Mouse (Mus musculus) hindbrain, postnatal 0 days (tissue): ENCODE results near the gene Cirbp. TPM values are rescaled to one million over a fixed set of nuclear protein-coding genes. Genes with fewer than 3 reads are reported as not detected.
A peak's percentile ranks its signal among the peaks of the same experiment; 100 is the strongest.

Experiments used
- ATAC-seq: fragments of 200-750 bp; cut with Nextera tagmentation; 2 replicates; pipeline ENCODE4 v1.8.0; 2017; ENCODE audit warnings: mild to moderate bottlenecking, moderate TSS enrichment, moderate library complexity
- DNase-seq: peaks from one replicate; pipeline ENCODE4 v3.0.0-alpha.2; 2015; ENCODE audit warnings: low spot score
- H3K27ac ChIP-seq: fragments of 300-500 bp; sonication (generic); 2 replicates; pipeline ENCODE4 v1.5.1; 2014; ENCODE audit warnings: mild to moderate bottlenecking
- H3K27me3 ChIP-seq: fragments of 300-500 bp; sonication (generic); 2 replicates; pipeline ENCODE4 v1.6.1; 2014; ENCODE audit warnings: low read length, mixed read lengths; ENCODE audit not compliant: insufficient read depth
- H3K36me3 ChIP-seq: fragments of 300-500 bp; sonication (generic); 2 replicates; pipeline ENCODE4 v1.6.1; 2014; ENCODE audit warnings: low read length, mixed read lengths; ENCODE audit not compliant: insufficient read depth
- H3K4me1 ChIP-seq: fragments of 300-500 bp; sonication (generic); 2 replicates; pipeline ENCODE4 v1.6.1; 2014; ENCODE audit warnings: antibody characterized with exemption, low read length, mixed read lengths; ENCODE audit not compliant: insufficient read depth
- H3K4me2 ChIP-seq: fragments of 300-500 bp; sonication (generic); 2 replicates; pipeline ENCODE4 v1.6.1; 2014; ENCODE audit warnings: low read depth, mild to moderate bottlenecking, low read length, moderate library complexity, mixed read lengths
- H3K4me3 ChIP-seq: fragments of 300-500 bp; sonication (generic); 2 replicates; pipeline ENCODE4 v1.5.1; 2014; ENCODE audit warnings: low read length
- H3K9ac ChIP-seq: fragments of 300-500 bp; sonication (generic); replicated peaks from 2 replicates; pipeline ENCODE4 v1.6.1; 2014; ENCODE audit warnings: mild to moderate bottlenecking, low read length, moderate library complexity, mixed read lengths
- H3K9me3 ChIP-seq: fragments of 300-500 bp; sonication (generic); 2 replicates; pipeline ENCODE4 v1.6.1; 2016; ENCODE audit warnings: low read length, mixed read lengths
- CTCF ChIP-seq: IDR thresholded peaks from 2 replicates; pipeline ENCODE4 v1.5.1; 2016; ENCODE audit warnings: antibody characterized with exemption, control low read depth, low read depth
- WGBS: fragments of 180-500 bp; shearing (Covaris S2); extraction: QIAGEN DNeasy Blood & Tissue Kit; methylation state at CpG from one replicate; pipeline ENCODE4 v1.1.7; 2014; 5-methylcytosine and 5-hydroxymethylcytosine counted together
- polyA plus RNA-seq: library from polyadenylated mRNA; unstranded; fragments of >200 nt; fragmentation: Nextera tagmentation; extraction: Ambion mirVana; gene quantifications from 2 replicates; pipeline ENCODE4 v1.2.1, GENCODE M21; 2015
- total RNA-seq: library from RNA; depleted of rRNA; stranded (reverse); fragments of >200 nt; gene quantifications from 2 replicates; pipeline ENCODE4 v1.2.3, GENCODE M21; 2014

Gene Cirbp
- total and polyA plus RNA-seq, 2 experiments from 2014 or later, result 257 to 730 TPM

GRCm38 (mm10) chr10:80171760-80172526 is 6.2 kb downstream of the Cirbp start:
- ATAC-seq (no peak), DNase-seq (no peak)
- TF ChIP-seq CTCF, result no peak
- Histone ChIP-seq H3K27me3 (no peaks in the 10 kb centered on the region), H3K4me2 (no peak overlapping the region), H3K36me3 (peaks cover 20% of the 10 kb centered on the region; the same call in 1 of the 2 replicates), H3K27ac (peak overlapping the region; percentile 81), H3K4me3 (no peak overlapping the region), H3K9ac (peak overlapping the region; percentile 43; the same call in 1 of the 2 replicates), H3K9me3 (no peaks in the 10 kb centered on the region), H3K4me1 (peaks cover 4% of the 10 kb centered on the region)
- WGBS, result 77% methylated on average over 44 of the region's 45 CpGs

GRCm38 (mm10) chr10:80172527-80173292 is 6.9 kb downstream of the Cirbp start, which contains the start of gene 1600002K03Rik:
TSS of gene 1600002K03Rik (plus strand) at chr10:80172944.
- H3K27me3 ChIP-seq, result no peaks in the 10 kb centered on the region
- DNase-seq, result peak; percentile 94
- H3K27ac ChIP-seq, result peak within 1 kb of the TSS; percentile 81
- no peak for TF ChIP-seq CTCF
- H3K4me2 ChIP-seq, result peak within 1 kb of the TSS; percentile 71
- no peaks in the 10 kb centered on the region for H3K9me3 ChIP-seq
- H3K4me3 ChIP-seq, result peak within 1 kb of the TSS; percentile 43
- H3K36me3 ChIP-seq, result peaks cover 20% of the 10 kb centered on the region; the same call in 1 of the 2 replicates
- 9% methylated on average over 35 of the region's 35 CpGs for WGBS
- H3K9ac ChIP-seq, result peak within 1 kb of the TSS; percentile 43
- peak; percentile 79 for ATAC-seq
- peaks cover 3% of the 10 kb centered on the region for H3K4me1 ChIP-seq

GRCm38 (mm10) chr10:80173358-80173757 is 7.6 kb downstream of the Cirbp start:
- Histone ChIP-seq H3K27ac (no peak overlapping the region; the same call in 1 of the 2 replicates), H3K4me1 (peaks cover 3% of the 10 kb centered on the region), H3K27me3 (no peaks in the 10 kb centered on the region), H3K4me2 (peak overlapping the region; percentile 71), H3K4me3 (peak overlapping the region; percentile 43), H3K36me3 (peaks cover 20% of the 10 kb centered on the region; the same call in 1 of the 2 replicates), H3K9me3 (no peaks in the 10 kb centered on the region), H3K9ac (peak overlapping the region; percentile 43; the same call in 1 of the 2 replicates)
- DNase-seq, result no peak
- 6% methylated on average over 11 of the region's 11 CpGs for WGBS
- ATAC-seq, result no peak
- TF ChIP-seq CTCF, result no peak

- ATAC-seq (no peak), DNase-seq (no peak)
- H3K36me3 ChIP-seq, result peaks cover 20% of the 10 kb centered on the region; the same call in 1 of the 2 replicates
- H3K27ac ChIP-seq, result no peak overlapping the region
- no peaks in the 10 kb centered on the region for H3K4me1 ChIP-seq
- no peak overlapping the region for H3K4me3 ChIP-seq
- no peak for TF ChIP-seq CTCF
- H3K27me3 ChIP-seq, result no peaks in the 10 kb centered on the region
- H3K9me3 ChIP-seq, result no peaks in the 10 kb centered on the region
- 84% methylated on average over 10 of the region's 10 CpGs for WGBS
- no peak overlapping the region for H3K9ac ChIP-seq
- H3K4me2 ChIP-seq, result no peak overlapping the region
Observed at GRCm38 (mm10) chr10:80173955-80174640, 8.3 kb downstream of the Cirbp start.

- 51% methylated on average over 2 of the region's 2 CpGs for WGBS
- Histone ChIP-seq H3K4me1 (no peaks in the 10 kb centered on the region), H3K4me3 (no peak overlapping the region), H3K27ac (no peak overlapping the region), H3K36me3 (peaks cover 20% of the 10 kb centered on the region; the same call in 1 of the 2 replicates), H3K4me2 (no peak overlapping the region), H3K9me3 (no peaks in the 10 kb centered on the region), H3K27me3 (no peaks in the 10 kb centered on the region), H3K9ac (no peak overlapping the region)
- ATAC-seq (no peak), DNase-seq (peak; percentile 57)
- peak; percentile 61 for TF ChIP-seq CTCF
Observed at GRCm38 (mm10) chr10:80174705-80175104, 8.9 kb downstream of the Cirbp start.

- Histone ChIP-seq H3K4me2 (no peak overlapping the region), H3K9ac (no peak overlapping the region), H3K9me3 (no peaks in the 10 kb centered on the region), H3K4me1 (0 out of 2 replicates have a peak, but pooled peaks cover 5% of the 10 kb centered on the region), H3K27ac (no peak overlapping the region), H3K36me3 (peaks cover 12% of the 10 kb centered on the region; the same call in 1 of the 2 replicates), H3K27me3 (no peaks in the 10 kb centered on the region), H3K4me3 (no peak overlapping the region)
- TF ChIP-seq CTCF, result peak; percentile 79
- DNase-seq (peak; percentile 79), ATAC-seq (0 out of 2 replicates have a peak, but pooled peaks have one; percentile 10)
- 25% methylated on average over 4 of the region's 4 CpGs for WGBS
Observed at GRCm38 (mm10) chr10:80175536-80176269, 9.9 kb downstream of the Cirbp start.
